Mouse (Mus musculus) kidney, adult 8-10 months (tissue): ENCODE measurements around the gene Pxmp4.
A peak's percentile ranks its signal among the peaks of the same experiment; 100 is the strongest.

ENCODE experiments used
- DNase-seq, 2 experiments: peaks; one replicate each; pipeline ENCODE4 v3.0.0; 2022

The Pxmp4 gene

DNA sequence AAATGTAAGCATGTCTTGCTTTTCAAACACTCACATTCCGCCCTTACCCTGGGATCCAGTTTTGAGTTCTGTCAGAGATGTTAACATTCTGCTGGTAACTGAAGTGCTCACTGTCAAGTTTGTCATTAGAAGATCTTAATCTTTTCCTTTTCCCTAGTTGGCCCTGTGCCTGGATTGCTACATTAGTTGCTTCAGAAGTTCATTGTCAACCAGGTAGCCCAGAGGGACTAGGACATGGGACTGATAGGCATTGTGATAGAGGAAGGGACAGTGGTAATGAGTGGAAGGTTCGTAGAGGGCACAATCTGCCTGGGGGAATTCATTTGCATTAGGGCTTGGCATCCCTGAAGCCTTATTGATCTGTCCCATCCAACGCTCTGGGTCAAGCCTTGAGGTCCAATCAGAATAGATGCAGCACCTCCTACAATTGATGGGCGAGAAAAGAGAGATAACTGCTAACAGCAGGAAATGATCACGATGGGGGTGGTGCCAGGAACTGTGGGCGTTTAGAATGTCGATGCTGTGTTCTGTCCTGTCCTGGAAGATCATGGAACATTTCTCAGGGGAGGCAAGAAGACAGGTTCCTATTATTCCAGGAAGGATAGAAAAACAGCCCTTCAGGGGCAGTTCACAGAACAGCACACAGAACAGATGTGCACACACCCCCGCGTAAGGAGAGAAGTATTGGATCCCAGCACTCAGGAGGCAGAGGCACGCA lies 5.7 kb upstream of the Pxmp4 start:
- DNase-seq = no peak

DNA sequence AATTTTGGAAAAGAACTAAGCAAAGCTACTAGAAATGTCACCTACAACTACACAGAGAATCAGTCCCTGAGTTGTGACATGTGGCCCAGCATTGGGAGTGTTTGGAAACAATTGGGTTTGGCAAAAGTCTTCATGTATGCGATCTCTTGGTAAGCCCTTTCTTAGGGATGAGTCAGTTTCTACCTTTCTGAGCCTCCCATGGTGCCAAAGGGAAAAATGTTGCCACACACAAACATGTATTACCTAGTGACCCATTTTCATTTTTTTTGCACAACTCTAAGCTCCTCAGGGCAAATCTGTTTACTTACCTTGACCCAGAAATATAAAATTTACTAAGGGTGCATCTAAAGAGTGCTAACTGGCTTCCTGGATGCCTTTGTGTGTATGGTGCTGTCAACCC lies 3.5 kb upstream of the Pxmp4 start:
- DNase-seq = no peak

DNA sequence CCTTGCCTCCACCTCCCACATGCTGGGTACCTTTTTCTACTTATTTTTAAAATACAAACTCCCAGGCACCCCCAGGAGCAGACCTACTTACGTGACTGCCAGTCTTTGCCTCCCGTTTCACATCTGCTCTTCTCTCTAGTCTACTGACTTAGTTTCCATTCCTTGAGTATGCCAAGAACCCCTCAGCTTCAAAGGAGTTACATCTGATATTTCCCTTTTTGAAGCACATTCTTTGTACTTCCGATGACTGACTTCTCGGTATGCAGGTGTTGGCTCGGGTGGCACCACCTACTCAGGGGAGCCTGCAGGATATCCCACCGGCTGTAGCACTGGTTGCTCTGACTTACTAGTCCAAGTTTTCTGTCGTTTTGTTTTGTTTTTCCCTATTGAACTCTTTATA lies 648 bp upstream of the Pxmp4 start:
- DNase-seq = no peak

DNA sequence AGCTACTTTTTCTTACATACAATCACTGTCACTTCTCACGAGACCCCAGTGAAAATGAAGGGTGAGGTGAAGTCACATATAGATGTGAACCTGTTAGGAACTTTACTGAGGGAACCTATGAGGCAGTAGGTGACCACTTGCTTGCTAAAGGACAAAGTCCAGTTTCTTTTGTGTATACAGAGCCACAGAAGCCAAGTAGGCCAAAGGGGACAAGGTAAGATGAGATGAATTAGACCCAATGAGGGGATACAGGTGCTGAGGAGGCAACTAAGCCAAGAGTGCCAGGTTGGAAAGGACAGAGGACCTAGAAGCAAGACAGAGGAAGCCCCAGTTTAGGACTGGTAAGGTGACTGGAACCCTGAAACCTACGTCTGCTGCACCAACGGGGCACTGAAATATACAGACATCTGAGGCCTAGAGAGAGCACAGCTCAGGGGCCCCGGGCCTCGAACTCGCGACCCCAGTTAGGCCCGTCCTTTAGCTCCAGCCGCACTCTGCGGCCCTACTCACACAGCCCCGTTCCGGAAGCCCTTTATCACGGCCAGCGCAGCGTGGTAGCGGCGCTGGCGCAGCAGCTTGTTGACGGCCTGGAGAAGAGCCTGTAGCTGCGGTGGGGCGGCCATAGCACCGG lies 386 bp downstream of the Pxmp4 start:
- peak; percentile 56 to 62 for DNase-seq

DNA sequence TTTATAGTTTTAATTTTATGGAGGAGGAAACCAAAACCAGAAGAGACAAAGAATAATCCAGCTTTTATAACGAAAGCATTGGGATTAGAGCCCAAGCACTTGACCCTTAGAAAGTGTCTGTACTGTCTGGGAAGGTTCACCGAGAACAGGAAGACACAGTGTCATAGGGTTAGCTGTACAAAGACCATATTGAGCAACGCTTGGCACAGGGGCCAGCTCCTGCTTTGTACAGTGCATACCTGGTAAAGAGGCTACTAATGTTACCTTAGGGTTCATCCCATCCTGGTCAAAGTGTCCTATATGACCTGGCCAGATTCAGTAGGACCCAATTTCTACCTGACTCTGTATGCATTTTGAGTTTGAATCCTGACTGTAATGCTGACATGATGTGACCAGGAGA lies 2.2 kb downstream of the Pxmp4 start:
- DNase-seq = peak; percentile 71 to 84

DNA sequence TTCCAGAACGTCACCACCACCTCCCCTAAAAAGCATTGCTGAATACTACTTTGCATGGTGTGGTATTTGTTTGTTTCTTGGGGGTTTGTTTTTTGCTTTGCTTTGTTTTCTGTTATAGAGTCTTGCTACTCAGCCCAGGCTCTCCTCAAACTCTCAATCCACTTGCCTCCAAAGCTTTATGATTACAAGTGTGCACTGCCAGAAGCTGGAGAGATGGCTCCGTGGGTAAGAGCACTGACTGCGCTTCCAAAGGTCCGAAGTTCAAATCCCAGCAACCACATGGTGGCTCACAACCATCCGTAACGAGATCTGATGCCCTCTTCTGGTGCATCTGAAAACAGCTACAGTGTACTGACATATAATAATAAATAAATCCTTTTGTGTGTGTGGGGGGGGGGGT lies 2.9 kb downstream of the Pxmp4 start:
- no peak for DNase-seq

DNA sequence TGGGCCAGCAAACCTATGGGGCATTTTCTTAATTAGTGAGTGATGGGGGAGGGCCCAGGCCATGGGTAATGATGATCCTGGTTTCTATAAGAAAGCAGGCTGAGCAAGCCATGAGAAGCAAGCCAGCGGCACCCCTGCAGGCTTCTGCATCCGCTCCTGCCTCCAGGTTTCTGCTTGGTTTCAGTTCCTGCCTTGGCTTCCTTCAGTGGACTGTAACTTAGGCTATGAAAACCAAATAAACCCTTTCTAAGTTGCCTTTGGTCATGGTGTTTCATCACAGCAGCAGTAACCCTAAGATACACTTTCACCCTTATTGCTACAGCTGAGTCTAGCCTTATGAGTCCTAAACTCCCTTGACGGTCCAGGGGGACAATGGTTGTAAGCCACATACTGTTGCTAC lies 6.1 kb downstream of the Pxmp4 start:
- no peak for DNase-seq

DNA sequence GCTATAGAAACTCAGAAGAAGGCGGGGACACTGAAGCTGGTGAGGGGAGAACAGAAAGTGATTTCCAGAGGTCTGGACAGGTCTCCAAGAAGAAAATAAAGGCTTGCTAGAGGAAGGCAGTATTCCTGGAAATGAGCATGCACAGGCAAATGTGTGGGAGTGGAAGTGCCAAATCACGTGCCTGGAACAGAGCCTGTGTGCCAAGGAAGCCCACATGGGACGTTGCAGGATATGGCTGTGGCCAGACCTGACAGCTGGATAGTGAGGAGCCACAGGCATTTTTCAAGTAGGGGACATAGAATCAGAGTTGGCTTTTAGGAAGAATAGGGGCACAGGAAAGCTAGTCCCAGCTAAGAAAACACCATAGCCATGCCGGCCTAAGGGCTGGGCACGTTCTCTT lies 7.7 kb downstream of the Pxmp4 start:
- DNase-seq = no peak

DNA sequence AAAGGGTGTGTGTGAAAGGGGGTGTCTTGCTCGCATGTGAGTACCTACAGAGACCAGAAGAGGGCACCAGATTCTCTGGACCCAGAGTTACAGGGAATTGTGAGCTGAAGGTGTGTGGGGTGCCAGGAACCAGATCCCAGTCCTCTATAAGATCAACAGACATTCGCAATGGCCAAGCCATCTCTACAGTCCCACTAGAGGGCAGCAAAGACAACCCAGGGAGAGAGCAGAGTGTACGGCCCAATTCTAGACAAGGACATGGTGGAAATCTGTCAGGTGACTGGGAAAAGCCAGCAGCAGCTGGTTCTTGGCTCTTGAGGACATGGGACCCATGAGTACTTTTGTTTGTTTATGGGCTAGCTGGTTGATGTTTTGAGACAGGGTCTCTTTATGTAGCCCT lies 10.5 kb downstream of the Pxmp4 start:
- no peak for DNase-seq

DNA sequence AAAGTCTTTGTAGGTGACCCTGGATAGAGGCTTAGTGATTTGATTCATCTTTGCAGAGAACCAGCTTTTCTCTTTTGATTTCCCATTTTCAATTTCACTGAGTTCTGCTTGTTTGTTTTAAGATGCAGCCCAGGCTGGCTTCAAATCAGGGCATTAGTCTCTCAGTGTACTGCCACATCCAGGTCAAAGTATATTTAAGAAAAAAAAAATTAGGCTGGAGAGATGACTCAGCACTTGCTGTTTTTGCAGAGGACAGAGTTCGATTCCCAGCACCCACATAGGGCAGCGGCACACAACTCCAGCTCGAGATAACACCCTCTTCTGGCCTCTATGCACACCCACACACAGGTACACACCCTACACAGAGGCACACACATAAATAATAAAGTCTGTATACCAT lies 12.3 kb downstream of the Pxmp4 start:
- DNase-seq = no peak

DNA sequence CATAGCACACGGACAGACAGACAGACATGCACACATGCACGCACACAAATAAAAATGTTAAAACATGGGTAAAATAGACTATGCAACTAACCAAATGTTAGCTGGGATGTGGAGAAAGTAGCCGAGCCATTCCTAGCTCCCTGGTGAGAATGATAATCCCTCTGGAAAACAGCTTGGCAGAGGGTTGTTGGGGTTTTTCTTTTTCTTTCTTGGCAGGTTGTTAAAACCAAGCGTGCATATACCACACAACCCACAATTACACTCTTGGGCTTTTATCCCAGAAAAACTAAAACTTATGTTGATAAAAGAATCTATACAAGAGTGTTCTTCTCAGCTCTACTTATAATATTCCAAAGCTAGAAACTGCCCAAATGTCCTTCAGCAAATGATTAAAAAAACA lies 14.5 kb downstream of the Pxmp4 start:
- DNase-seq = no peak

DNA sequence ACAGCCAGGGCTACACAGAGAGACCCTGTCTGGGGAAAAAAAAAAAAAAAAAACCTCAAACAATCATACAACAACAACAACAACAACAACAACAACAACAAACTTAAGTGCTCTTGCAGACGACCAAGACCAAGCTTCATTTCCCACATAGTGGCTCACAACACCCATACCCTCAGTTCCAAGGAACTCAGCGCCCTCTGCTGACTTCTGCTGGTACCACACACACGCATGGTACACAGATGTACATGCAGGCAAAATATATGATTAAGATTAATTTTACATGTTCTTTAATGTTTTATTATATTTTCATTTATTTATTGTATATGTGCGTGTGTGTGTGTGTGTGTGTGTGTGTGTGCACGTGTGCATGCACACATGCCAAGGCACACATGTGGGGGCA lies 17.1 kb downstream of the Pxmp4 start:
- peak in 1 of 2 experiments; percentile 44 for DNase-seq

DNA sequence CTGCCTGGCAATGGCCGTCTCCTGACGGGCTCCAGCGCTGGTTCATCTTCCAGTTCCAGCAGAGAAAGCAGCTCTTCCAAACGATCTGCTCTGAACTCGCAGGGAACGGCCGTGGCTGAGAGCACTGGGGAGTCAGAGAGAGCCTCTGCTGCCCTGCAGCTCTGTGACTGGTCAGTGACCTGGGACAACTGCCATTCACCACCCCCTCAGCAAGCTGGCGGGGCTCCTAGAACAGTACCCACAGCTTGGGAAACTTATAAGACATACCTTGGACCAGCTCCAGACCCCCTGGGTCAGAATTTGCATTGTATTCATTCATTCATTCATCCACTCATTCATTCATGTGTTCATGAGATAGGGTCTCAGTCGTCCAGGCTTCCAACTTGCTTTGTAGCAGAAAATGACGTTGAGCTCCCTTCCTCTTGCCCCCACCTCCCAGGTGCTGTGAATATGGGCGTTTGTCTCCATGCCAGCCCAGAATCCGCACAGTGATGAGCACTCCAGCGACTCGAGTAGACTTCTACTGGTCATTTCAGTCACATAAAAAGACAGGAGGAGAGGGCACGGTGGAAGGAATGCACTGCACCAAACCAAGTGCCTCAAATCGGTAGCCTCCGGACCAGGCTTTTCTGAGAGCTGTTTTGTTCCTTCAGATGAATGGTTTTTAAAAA lies 18.4 kb downstream of the Pxmp4 start:
- no peak for DNase-seq

DNA sequence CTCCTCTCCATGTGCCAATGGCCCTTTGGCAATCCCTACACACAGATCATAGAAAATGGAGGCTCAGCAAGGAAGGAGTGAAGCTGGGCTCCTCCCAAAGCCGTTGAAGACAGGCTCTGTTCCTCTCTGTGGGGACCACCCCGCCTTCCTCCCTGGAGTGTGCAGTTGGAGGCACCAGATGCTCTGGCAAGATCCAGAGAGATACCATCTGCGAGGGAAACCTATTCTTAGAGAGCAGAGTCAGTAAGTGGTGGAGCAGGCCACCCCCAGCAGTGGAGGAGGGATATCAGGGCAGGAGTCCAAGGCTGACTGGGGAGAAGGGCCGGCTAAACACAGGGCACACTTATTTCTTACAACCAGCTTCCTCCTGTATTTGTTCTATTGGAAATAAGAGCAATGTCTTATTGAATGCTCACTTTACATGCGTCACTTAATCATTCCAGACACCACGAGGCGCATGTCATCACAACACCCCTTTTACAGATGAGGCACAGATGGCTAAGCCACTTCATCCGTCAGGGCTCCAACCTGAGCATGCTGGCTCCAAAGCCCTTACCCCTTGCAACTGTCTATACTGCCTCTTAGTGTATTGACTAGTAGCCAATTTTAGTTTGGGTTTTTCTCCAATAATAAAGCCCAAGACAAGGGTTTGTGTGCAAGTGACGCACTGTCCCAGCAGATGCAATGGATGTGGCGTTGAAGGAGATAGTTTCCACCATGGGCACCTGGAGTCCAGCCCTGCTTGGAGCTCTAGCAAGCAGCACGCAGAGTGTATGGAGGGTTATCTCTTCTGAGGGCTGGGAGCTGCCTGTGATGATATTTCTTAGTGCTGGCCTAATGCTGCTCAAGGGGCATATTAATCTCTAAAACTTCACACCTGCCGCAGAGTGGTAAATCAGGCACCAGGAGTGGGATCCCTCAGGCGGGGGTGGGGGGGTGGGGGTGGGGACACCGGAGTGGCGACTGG lies 19.3 kb downstream of the Pxmp4 start:
- DNase-seq = no peak

DNA sequence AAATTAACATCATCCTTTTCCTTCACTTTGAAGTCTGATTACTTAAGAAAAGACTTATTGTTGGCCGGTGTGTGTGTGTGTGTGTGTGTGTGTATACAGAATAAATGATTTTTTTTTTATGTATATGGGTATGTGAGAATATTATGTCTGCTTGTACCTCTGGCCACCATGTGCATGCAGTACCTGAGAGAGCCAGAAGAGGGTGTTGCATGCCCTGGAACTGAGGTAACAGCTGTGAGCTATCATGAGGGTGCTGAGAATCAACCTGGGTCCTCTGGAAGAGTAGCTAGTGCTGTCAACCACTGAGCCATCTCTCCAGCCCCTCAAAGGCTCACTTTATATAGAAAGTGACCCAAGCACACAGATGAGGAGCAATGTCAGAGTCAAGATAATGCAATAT lies 22.1 kb downstream of the Pxmp4 start:
- no peak for DNase-seq

DNA sequence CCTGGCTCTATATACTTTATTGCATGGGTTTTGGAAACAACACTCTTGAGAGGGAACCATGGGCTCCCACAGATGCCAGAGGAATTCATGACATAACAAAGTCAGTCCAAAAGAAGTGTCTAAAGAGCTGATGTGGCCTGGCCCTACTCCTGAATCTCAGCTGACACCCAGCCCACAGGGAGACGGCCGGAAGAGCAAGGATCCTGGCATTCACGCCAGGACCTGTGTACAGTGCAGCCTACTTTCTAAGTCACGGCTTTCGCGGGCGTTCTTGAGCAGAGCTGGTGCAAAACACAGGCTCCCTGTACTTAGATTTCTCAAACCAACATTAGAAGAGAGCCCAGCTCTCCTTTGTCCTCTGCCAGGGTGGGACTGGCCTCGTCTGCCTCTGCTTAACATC lies 22.9 kb downstream of the Pxmp4 start:
- DNase-seq = no peak

DNA sequence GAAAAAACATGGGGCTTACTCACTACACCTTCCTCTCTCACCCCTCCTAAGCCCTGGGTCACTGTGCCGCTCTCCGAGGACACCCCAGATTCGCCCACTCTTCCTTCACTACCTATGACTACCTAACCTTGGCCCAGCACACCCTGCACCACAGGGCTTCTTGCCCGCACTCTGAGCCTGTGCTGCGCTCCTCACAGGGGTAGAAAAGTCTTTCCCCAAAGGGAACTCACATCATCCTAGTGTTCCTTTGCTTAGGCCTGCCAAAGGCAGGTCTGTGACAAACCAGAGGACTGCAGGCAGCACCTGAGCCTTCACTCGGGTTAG lies 25.8 kb downstream of the Pxmp4 start:
- DNase-seq = no peak

DNA sequence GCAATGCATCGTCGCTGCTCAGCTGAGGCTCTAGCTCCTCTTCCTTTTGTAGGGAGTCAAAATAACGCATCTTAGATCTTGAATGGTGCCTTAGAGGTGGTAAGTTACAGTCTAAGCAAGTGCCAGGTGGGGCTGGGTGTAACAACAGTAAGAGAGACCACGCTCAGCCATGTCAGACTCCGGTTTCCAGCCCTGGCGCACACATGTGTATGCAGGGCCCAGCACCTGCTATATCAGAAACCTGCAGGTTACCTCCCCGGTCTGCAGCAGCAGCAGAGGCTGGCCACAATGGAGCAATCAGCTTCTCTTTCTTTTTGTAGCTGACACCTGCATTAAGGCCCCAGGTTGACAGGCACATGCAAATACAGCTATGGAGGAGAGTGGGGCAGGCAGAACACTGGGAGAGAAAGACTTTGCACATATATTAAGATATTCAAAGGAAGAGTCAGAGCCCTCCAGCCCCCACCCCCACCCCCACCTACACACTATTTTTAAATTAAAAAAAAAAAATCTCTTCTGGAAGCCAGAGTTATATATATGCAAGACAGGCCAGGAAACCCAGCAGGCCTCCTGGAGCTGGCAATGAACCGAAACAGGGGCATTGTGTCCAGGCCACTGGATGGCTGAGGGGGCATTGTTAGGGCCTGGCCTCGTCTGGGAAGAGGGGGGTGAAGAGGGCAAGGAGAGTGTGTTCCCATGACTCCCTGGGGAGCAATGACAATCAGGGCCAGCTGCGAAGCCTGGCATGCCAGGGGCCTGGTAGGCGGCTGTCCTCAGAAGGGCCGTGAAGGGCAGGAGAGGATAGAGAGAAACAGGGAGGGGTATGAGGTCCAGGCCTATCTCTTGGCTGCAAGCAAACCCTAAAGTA lies 26.4 kb downstream of the Pxmp4 start:
- no peak for DNase-seq

DNA sequence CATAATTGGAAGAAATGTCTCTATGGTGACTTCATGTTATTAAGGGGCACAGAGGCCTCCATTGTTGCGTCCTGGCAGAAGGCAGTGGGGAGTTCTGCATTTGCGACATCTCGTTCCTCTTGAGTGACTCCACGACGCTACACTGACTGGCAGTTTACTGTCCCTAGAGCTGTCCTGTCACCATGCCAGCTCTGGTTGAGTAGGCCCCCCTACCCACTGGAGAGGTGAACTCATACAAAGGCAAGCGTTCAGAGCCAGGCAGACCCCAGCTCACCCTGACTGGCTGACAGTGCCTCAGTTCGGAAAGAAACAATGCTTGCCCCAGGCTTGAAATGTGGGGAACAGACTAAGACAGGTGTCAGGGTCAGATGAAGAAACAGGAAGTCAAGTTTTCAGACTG lies 29.2 kb downstream of the Pxmp4 start:
- DNase-seq = no peak

DNA sequence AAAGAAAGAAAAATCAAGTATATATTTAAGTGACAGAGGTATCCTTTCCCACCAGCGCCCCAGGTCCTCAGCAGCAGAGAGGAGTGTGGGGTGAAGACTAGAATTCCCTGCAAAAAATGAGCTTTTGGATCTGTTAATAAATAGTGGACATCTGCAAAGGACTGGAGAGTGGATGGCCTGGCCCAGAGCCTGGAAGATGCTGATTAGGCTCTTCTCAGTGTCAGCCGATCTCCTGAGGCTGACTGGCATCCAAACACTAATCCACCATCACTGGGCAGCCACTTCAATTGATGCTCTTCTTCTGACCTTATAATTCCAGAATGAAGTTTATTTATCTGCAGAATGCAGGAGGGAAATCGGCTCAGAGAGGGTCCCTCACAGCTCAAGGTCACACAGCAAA lies 30.5 kb downstream of the Pxmp4 start:
- DNase-seq = no peak

DNA sequence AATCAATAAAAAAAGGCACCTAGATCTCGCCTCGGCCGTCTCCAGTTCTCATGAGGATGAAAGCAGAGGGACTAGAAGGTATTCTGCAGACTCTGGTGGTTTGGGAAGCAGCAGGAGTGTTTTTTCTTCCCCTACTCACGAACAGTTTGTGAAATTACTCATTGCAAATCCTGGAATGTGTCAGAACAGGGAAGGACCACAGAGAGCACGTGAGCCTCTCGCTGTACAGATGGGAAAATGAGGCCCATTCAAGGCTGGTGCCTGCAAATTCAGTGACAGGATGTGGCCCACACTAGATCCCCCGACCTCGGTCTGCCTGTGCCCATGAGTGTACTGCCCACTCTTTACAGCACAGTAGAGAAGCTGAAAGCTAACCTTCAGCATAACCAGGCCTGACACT lies 31.5 kb downstream of the Pxmp4 start:
- DNase-seq = no peak

DNA sequence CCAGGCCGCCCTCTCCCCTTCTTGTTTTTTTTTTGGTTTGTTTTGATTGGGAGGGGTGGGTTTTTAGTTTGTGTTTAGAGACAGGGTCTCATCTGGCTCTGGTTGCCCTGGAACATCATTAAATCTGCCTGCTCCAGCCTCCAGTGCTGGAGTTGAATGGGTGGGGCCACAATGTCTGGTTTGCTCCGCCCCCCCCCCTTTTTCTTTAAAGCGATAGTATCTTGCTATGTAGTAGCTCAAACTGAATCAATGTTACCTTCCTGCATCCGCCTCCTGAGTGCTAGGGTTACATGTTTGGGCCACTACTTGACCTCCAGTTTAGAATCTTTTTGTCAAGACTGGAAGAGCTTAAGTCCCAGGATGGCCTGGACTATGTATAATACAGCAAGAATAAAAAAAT lies 32.2 kb downstream of the Pxmp4 start:
- no peak for DNase-seq
